Mouse (Mus musculus) midbrain, embryonic 12.5 days (tissue): Measurements from ENCODE around the gene Prdm1. TPM values are rescaled to one million over a fixed set of nuclear protein-coding genes. Genes with fewer than 3 reads are reported as not detected.

ENCODE experiments used
- ATAC-seq: fragments of 200-750 bp; cut with Nextera tagmentation; 2 replicates; pipeline ENCODE4 v1.8.0; 2017; ENCODE audit warnings: low read depth, moderate TSS enrichment, moderate library complexity; ENCODE audit not compliant: low FRiP score
- H3K27ac ChIP-seq: fragments of 300-500 bp; sonication (generic); replicated peaks from 2 replicates; pipeline ENCODE4 v1.5.1; 2016; ENCODE audit warnings: mild to moderate bottlenecking
- H3K27me3 ChIP-seq: fragments of 300-500 bp; sonication (generic); 2 replicates; pipeline ENCODE4 v1.6.1; 2016; ENCODE audit warnings: mild to moderate bottlenecking
- H3K36me3 ChIP-seq: fragments of 300-500 bp; sonication (generic); 2 replicates; pipeline ENCODE4 v1.6.1; 2016
- H3K4me1 ChIP-seq: fragments of 300-500 bp; sonication (generic); 2 replicates; pipeline ENCODE4 v1.6.1; 2016
- H3K4me2 ChIP-seq: fragments of 300-500 bp; sonication (generic); replicated peaks from 2 replicates; pipeline ENCODE4 v1.6.1; 2016; ENCODE audit warnings: mild to moderate bottlenecking, moderate library complexity
- H3K4me3 ChIP-seq: fragments of 300-500 bp; sonication (generic); 2 replicates; pipeline ENCODE4 v1.5.1; 2016; ENCODE audit warnings: mild to moderate bottlenecking
- H3K9ac ChIP-seq: fragments of 300-500 bp; sonication (generic); replicated peaks from 2 replicates; pipeline ENCODE4 v1.6.1; 2016; ENCODE audit warnings: mild to moderate bottlenecking, moderate library complexity
- H3K9me3 ChIP-seq: fragments of 300-500 bp; sonication (generic); 2 replicates; pipeline ENCODE4 v1.6.1; 2016; ENCODE audit warnings: mild to moderate bottlenecking
- WGBS: fragments of 180-500 bp; shearing (Covaris S2); methylation state at CpG from one replicate; pipeline ENCODE4 v1.1.7; 2016; 5-methylcytosine and 5-hydroxymethylcytosine counted together
- polyA plus RNA-seq: library from polyadenylated mRNA; unstranded; fragments of >200 nt; fragmentation: Nextera tagmentation; extraction: Ambion mirVana; gene quantifications from 2 replicates; pipeline ENCODE4 v1.2.1, GENCODE M21; 2016

Prdm1 gene
- polyA plus RNA-seq, 1 experiment from 2014 or later = 0.87 TPM

DNA sequence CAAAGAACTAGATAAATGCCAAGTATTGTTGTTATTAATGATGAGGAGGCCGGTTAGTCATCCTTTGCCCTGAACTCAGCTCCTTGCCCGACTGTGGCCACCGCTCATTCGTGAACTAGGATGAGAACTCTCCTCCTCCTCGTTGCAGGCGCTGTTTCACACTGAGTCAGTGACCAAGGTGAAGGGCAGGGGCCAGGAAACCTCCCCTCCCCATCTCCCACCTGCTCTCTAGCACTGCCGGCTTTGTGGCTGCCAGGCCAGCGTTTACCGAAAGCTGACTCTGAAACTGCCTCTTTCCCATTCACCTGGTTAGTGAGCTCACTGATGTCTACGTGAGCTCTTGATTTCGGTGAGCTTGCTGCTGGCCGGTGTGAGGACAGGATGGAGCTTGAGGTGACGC, 127.7 kb downstream of the Prdm1 start:
- H3K36me3 ChIP-seq = no peaks in the 10 kb centered on the region
- ATAC-seq = no peak
- WGBS = 65% methylated on average over 13 of the region's 13 CpGs

DNA sequence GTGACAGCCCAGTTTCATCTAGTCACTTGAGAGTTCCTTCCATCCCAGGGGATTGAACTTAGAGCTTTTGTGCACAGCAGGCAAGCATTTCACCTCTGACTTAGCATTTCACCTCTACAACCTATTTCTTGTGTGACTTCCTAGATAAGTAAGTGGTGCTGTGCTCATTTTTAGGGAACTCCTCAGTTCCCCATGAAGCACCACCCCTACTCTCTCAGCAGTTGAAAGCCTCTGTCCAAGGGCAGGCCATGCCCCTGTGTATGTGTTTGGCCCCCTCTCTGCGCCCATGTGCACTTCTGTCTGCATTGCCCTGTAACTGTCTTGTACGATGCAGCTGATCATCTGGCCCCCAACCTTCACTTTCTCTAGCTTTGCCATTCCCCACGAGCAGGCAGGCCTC, 128.2 kb downstream of the Prdm1 start:
- Histone ChIP-seq H3K4me3 (no peak overlapping the region), H3K27ac (no peak overlapping the region), H3K27me3 (no peaks in the 10 kb centered on the region), H3K9me3 (no peaks in the 10 kb centered on the region), H3K36me3 (no peaks in the 10 kb centered on the region), H3K9ac (no peak overlapping the region), H3K4me2 (no peak overlapping the region), H3K4me1 (no peaks in the 10 kb centered on the region)
- ATAC-seq = no peak
- WGBS = 57% methylated on average over 3 of the region's 3 CpGs

More for the DNA sequence above, 127.7 kb downstream of the Prdm1 start:
- H3K4me3 ChIP-seq = no peak overlapping the region
- H3K9me3 ChIP-seq = no peaks in the 10 kb centered on the region
- no peak overlapping the region for H3K9ac ChIP-seq
- H3K27me3 ChIP-seq = no peaks in the 10 kb centered on the region
- no peaks in the 10 kb centered on the region for H3K4me1 ChIP-seq
- H3K27ac ChIP-seq = no peak overlapping the region
- no peak overlapping the region for H3K4me2 ChIP-seq

DNA sequence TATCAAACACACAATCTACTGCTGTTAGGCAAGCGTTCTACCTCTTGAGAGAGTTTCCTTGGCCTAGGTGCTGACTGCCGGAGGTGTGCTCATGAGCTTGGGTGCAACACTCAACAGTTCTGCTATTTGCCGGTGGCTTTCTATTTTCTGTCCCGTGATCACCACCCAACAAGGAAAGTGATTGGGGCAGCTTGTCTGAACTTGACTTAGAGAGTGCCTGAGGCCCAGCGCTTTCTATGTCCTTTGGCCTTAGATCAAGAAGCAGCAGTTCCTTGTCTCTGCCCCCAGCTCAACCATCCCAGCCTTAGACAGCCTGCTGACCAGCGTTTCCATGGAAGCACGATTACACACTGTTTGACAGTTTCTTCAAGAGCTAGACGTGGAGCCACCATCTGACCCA, 135.4 kb downstream of the Prdm1 start:
- Histone ChIP-seq H3K4me2 (no peak overlapping the region), H3K9ac (no peak overlapping the region), H3K4me3 (no peak overlapping the region), H3K4me1 (no peaks in the 10 kb centered on the region), H3K9me3 (no peaks in the 10 kb centered on the region), H3K36me3 (no peaks in the 10 kb centered on the region), H3K27me3 (no peaks in the 10 kb centered on the region), H3K27ac (no peak overlapping the region)
- no peak for ATAC-seq
- 87% methylated on average over 8 of the region's 8 CpGs for WGBS

- ATAC-seq = no peak
- H3K4me1 ChIP-seq = no peaks in the 10 kb centered on the region
- H3K4me2 ChIP-seq = no peak overlapping the region
- no peaks in the 10 kb centered on the region for H3K27me3 ChIP-seq
- H3K4me3 ChIP-seq = no peak overlapping the region
- H3K36me3 ChIP-seq = no peaks in the 10 kb centered on the region
- H3K9me3 ChIP-seq = no peaks in the 10 kb centered on the region
- H3K27ac ChIP-seq = no peak overlapping the region
- H3K9ac ChIP-seq = no peak overlapping the region
- WGBS = 43% methylated on average over 12 of the region's 12 CpGs
These were observed 136.6 kb downstream of the Prdm1 start for GRCm38 (mm10) chr10:44391509-44392290.

GRCm38 (mm10) chr10:44390286-44390685, 138.0 kb downstream of the Prdm1 start:
- H3K4me3 ChIP-seq = no peak overlapping the region
- ATAC-seq = no peak
- no peak overlapping the region for H3K4me2 ChIP-seq
- no peak overlapping the region for H3K9ac ChIP-seq
- no peak overlapping the region for H3K27ac ChIP-seq
- H3K36me3 ChIP-seq = no peaks in the 10 kb centered on the region
- H3K27me3 ChIP-seq = no peaks in the 10 kb centered on the region
- H3K9me3 ChIP-seq = no peaks in the 10 kb centered on the region
- no peaks in the 10 kb centered on the region for H3K4me1 ChIP-seq
- 83% methylated on average over 5 of the region's 5 CpGs for WGBS

DNA sequence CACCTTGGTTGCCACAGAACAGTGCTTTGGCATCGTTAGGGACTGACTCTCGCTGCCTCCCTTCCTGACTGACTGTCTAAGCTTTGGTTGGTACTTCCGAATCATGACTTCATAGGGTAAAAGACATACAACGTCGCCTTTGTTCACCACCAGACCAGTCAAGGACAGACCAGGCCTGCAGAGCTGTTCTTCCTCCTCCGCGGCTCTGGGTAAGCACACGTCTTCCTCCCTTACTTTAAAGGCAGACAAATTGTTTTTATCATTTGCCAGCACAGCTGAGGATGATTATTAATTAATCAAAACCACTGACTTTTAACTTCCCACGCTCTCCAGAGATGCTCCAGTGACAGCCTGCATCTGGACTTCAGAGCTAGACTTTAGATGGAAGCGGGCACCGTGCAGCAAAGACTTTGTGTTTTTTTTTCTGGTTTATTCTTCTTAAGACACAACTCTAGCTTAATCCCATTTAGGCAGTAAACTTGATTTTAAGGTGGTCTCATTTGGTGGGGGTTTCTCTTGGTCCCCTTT, 139.5 kb downstream of the Prdm1 start:
- H3K4me2 ChIP-seq = no peak overlapping the region
- H3K4me1 ChIP-seq = no peaks in the 10 kb centered on the region
- H3K36me3 ChIP-seq = no peaks in the 10 kb centered on the region
- WGBS = 88% methylated on average over 11 of the region's 11 CpGs
- no peak for ATAC-seq
- H3K27me3 ChIP-seq = no peaks in the 10 kb centered on the region
- no peak overlapping the region for H3K9ac ChIP-seq
- no peaks in the 10 kb centered on the region for H3K9me3 ChIP-seq
- no peak overlapping the region for H3K27ac ChIP-seq
- H3K4me3 ChIP-seq = no peak overlapping the region
